Mouse (Mus musculus) adrenal gland, adult (tissue): ENCODE results near the gene Il2ra.

Experiments
- DNase-seq, 2 experiments: peaks; one replicate each; pipeline ENCODE4 v3.0.0; 2022 to 2023; ENCODE audit warnings: low spot score in 1 of 2; ENCODE audit not compliant: inconsistent age in 2 of 2

The Il2ra gene

GRCm38 (mm10) chr2:11699905-11700304 lies 57.3 kb downstream of the Il2ra start:
- no peak for DNase-seq

- DNase-seq: peak; percentile 86 to 95
Observed at GRCm38 (mm10) chr2:11705201-11706025, 62.8 kb downstream of the Il2ra start, which contains the start of gene Il15ra. Gene Il15ra (plus strand): TSS chr2:11705290.

- peak in 1 of 2 experiments; percentile 22 for DNase-seq
Observed at GRCm38 (mm10) chr2:11706030-11706745, 63.6 kb downstream of the Il2ra start.

- peak; percentile 51 to 82 for DNase-seq
Observed at GRCm38 (mm10) chr2:11706746-11707065, 64.1 kb downstream of the Il2ra start.

- peak; percentile 13 to 56 for DNase-seq
Observed at GRCm38 (mm10) chr2:11708538-11708937, 65.9 kb downstream of the Il2ra start.

- DNase-seq: peak; percentile 21 to 69
Observed at GRCm38 (mm10) chr2:11710101-11710500, 67.5 kb downstream of the Il2ra start.

- peak; percentile 24 to 64 for DNase-seq
Observed at GRCm38 (mm10) chr2:11712483-11712990, 69.9 kb downstream of the Il2ra start.

- DNase-seq: peak in 1 of 2 experiments; percentile 80
Observed at GRCm38 (mm10) chr2:11713021-11713420, 70.4 kb downstream of the Il2ra start.

- no peak for DNase-seq
Observed at GRCm38 (mm10) chr2:11714535-11714934, 71.9 kb downstream of the Il2ra start.

- no peak for DNase-seq
Observed at GRCm38 (mm10) chr2:11718573-11718972, 76.0 kb downstream of the Il2ra start.

- DNase-seq: no peak
Observed at GRCm38 (mm10) chr2:11722564-11722963, 80.0 kb downstream of the Il2ra start.

- DNase-seq: no peak
Observed at GRCm38 (mm10) chr2:11727574-11727973, 85.0 kb downstream of the Il2ra start.

GRCm38 (mm10) chr2:11729091-11729490 lies 86.5 kb downstream of the Il2ra start:
- DNase-seq: no peak

GRCm38 (mm10) chr2:11732978-11733377 lies 90.4 kb downstream of the Il2ra start:
- no peak for DNase-seq

GRCm38 (mm10) chr2:11735853-11736252 lies 93.2 kb downstream of the Il2ra start:
- no peak for DNase-seq

GRCm38 (mm10) chr2:11738794-11739193 lies 96.2 kb downstream of the Il2ra start:
- no peak for DNase-seq

GRCm38 (mm10) chr2:11739516-11740051 lies 97.0 kb downstream of the Il2ra start:
- no peak for DNase-seq
